Mouse (Mus musculus) bone marrow, adult 2 months (tissue): ENCODE results near the gene Naif1.

Experiments
- CTCF ChIP-seq: fragments of 200-500 bp; IDR thresholded peaks from 2 replicates; pipeline ENCODE4 v1.5.1; 2011; ENCODE audit warnings: low read length, control low read depth; ENCODE audit not compliant: control insufficient read depth, insufficient read depth
- POLR2A ChIP-seq: fragments of 200-500 bp; IDR thresholded peaks from 2 replicates; pipeline ENCODE4 v1.6.1; 2011; ENCODE audit warnings: low read depth, mild to moderate bottlenecking, control low read depth, low read length, borderline replicate concordance; ENCODE audit not compliant: control insufficient read depth

DNA sequence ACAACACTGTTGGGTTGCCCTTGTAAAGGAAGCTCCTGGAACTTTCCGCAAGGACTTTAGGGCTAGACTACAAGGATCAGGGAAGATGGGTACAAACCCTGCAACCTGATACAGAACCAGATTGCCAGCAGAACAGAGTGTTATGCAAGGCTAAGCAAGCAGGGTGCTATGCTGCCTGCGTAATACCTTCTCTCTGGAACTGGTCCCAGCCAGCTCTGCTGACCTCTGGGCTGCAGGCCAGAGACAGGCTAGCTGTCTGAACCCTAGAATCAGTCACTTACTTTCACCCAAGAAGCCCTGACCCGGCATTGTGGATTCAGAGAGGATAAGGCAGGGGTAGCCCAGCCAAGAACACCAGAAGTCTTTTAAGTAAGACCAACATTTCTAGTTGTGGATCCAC lies 30.9 kb upstream of the Naif1 start:
- TF ChIP-seq POLR2A (no peak), CTCF (no peak)
